20 mouse cellular contexts compared by ENCODE assay signal in genomic region chr4:58286368-58287090, GRCm38 (mm10). TPM values are rescaled to one million over a fixed set of nuclear protein-coding genes. Genes with fewer than 3 reads are reported as not detected.
DNase-seq lines count a peak whose midpoint lies in the region; ATAC-seq and TF ChIP-seq lines count a peak whose summit lies in the region.
"Had no signal": no experiment of that assay in that cellular context is flagged by ENCODE, and none has a peak within 500 bp of the region (broad histone marks: within the 10 kb centered on the region; RNA-seq: fewer than 3 reads in every experiment).

No protein-coding gene starts in this region.

- TF ChIP-seq EP300 in heart, postnatal 0 days (IDR thresholded peaks at IDR 0.05; ENCODE audit: low read depth): no peak

- no peak for TF ChIP-seq POLR2A in limb, embryonic 14.5 days (IDR thresholded peaks at IDR 0.05; ENCODE audit: borderline replicate concordance, extremely low read depth, insufficient read depth, insufficient read length)
- TF ChIP-seq POLR2A in thymus, adult 2 months (IDR thresholded peaks at IDR 0.05; ENCODE audit: control insufficient read depth, extremely low read depth, insufficient read depth, low read length, poor library complexity): no peak

- no peak overlapping the region for H3K9ac ChIP-seq in embryonic facial prominence, embryonic 13.5 days
- no peak overlapping the region for H3K9ac ChIP-seq in heart, postnatal 0 days (replicated peaks; ENCODE audit: low read depth, low read length)
- no peak overlapping the region for H3K9ac ChIP-seq in heart, embryonic 12.5 days
- H3K9ac ChIP-seq in limb, embryonic 14.5 days (ENCODE audit: low read depth, low read length, severe bottlenecking): no peak overlapping the region
- H3K9ac ChIP-seq: liver, embryonic 12.5 days; neural tube, embryonic 12.5 days had no signal

- 0 out of 2 replicates have a peak overlapping the region, but pooled peaks have one; percentile 12 for H3K27ac ChIP-seq in embryonic facial prominence, embryonic 13.5 days
- no peak overlapping the region for H3K27ac ChIP-seq in embryonic facial prominence, embryonic 10.5 days (replicated peaks)
- H3K27ac ChIP-seq in heart, postnatal 0 days (ENCODE audit: low read depth): no peak overlapping the region
- H3K27ac ChIP-seq in heart, embryonic 12.5 days (ENCODE audit: poor library complexity, severe bottlenecking): no peak overlapping the region
- H3K27ac ChIP-seq in limb, embryonic 14.5 days (replicated peaks; ENCODE audit: low read depth, low read length): no peak overlapping the region
- H3K27ac ChIP-seq in thymus, adult 2 months (ENCODE audit: control insufficient read depth, insufficient read depth, low read length): no peak overlapping the region
- H3K27ac ChIP-seq: hindbrain, postnatal 0 days; liver, embryonic 12.5 days; neural tube, embryonic 12.5 days had no signal

- no peak for DNase-seq in embryonic facial prominence, embryonic 10.5 days (ENCODE audit: low spot score)
- DNase-seq in heart, postnatal 0 days (ENCODE audit: low spot score): no peak
- DNase-seq in limb, embryonic 14.5 days (ENCODE audit: low spot score): peak; percentile 73
- no peak for DNase-seq in thymus, adult 2 months
- no peak for DNase-seq in ovary, postnatal 14 days (ENCODE audit: low spot score)
- DNase-seq: cerebellum, adult 18-20 months; heart, postnatal 4 days; kidney, postnatal 25 days; layer of hippocampus, adult 9-11 months; right cerebral cortex, postnatal 4 days had no signal

- H3K4me2 ChIP-seq in embryonic facial prominence, embryonic 13.5 days: peak overlapping the region; percentile 34
- H3K4me2 ChIP-seq in heart, postnatal 0 days (ENCODE audit: low read depth, low read length): peak overlapping the region; percentile 42
- H3K4me2 ChIP-seq in heart, embryonic 12.5 days: no peak overlapping the region
- peak overlapping the region; percentile 14; the same call in 1 of the 2 replicates for H3K4me2 ChIP-seq in limb, embryonic 14.5 days (replicated peaks; ENCODE audit: low read depth, low read length, severe bottlenecking)
- H3K4me2 ChIP-seq: liver, embryonic 12.5 days; neural tube, embryonic 12.5 days had no signal

- ATAC-seq in embryonic facial prominence, embryonic 13.5 days (ENCODE audit: insufficient number of reproducible peaks, insufficient read depth, low FRiP score, low TSS enrichment, low read depth): no peak
- no peak for ATAC-seq in heart, postnatal 0 days (ENCODE audit: insufficient read depth, low read depth)
- ATAC-seq in heart, embryonic 12.5 days (ENCODE audit: insufficient number of reproducible peaks, low FRiP score): no peak
- peak; percentile 38; the same call in 1 of the 2 replicates for ATAC-seq in limb, embryonic 14.5 days (ENCODE audit: low FRiP score, low read depth)
- ATAC-seq: forebrain, embryonic 14.5 days; hindbrain, postnatal 0 days; liver, embryonic 12.5 days; lung, postnatal 0 days had no signal

- no peaks in the 10 kb centered on the region for H3K79me2 ChIP-seq in C2C12 (ENCODE audit: control insufficient read depth, insufficient read depth)

- TF ChIP-seq CTCF in heart, postnatal 0 days (IDR thresholded peaks at IDR 0.05; ENCODE audit: low read depth): no peak
- no peak for TF ChIP-seq CTCF in C2C12 (IDR thresholded peaks at IDR 0.05; ENCODE audit: control insufficient read depth, insufficient read depth, insufficient read length)
- no peak for TF ChIP-seq CTCF in thymus, adult 2 months (IDR thresholded peaks at IDR 0.05; ENCODE audit: borderline replicate concordance, control insufficient read depth, extremely low read depth, insufficient read depth, low read length, poor library complexity)

- WGBS in embryonic facial prominence, embryonic 13.5 days: 28% methylated on average over 9 of the region's 9 CpGs
- WGBS in embryonic facial prominence, embryonic 10.5 days: 75% methylated on average over 9 of the region's 9 CpGs
- 46% methylated on average over 9 of the region's 9 CpGs for WGBS in heart, postnatal 0 days
- 60% methylated on average over 9 of the region's 9 CpGs for WGBS in heart, embryonic 12.5 days
- 29% methylated on average over 9 of the region's 9 CpGs for WGBS in limb, embryonic 14.5 days
- 75% methylated on average over 9 of the region's 9 CpGs for WGBS in thymus, adult 2 months

- no peak overlapping the region for H3K4me3 ChIP-seq in embryonic facial prominence, embryonic 13.5 days
- H3K4me3 ChIP-seq in embryonic facial prominence, embryonic 10.5 days: no peak overlapping the region
- peak overlapping the region; percentile 5; the same call in 1 of the 2 replicates for H3K4me3 ChIP-seq in heart, postnatal 0 days (ENCODE audit: low read depth, low read length)
- no peak overlapping the region for H3K4me3 ChIP-seq in heart, embryonic 12.5 days
- peak overlapping the region; percentile 16 for H3K4me3 ChIP-seq in C2C12 (ENCODE audit: insufficient read depth, poor library complexity, severe bottlenecking)
- H3K4me3 ChIP-seq in limb, embryonic 14.5 days (replicated peaks; ENCODE audit: low read length): 0 out of 2 replicates have a peak overlapping the region, but pooled peaks have one; percentile 1
- no peak overlapping the region for H3K4me3 ChIP-seq in thymus, adult 2 months (ENCODE audit: control insufficient read depth, insufficient read depth, low read length)
- H3K4me3 ChIP-seq: liver, embryonic 12.5 days; neural tube, embryonic 12.5 days had no signal

- no peaks in the 10 kb centered on the region for H3K36me3 ChIP-seq in embryonic facial prominence, embryonic 13.5 days
- H3K36me3 ChIP-seq in embryonic facial prominence, embryonic 10.5 days (replicated peaks): no peaks in the 10 kb centered on the region
- H3K36me3 ChIP-seq in heart, postnatal 0 days (replicated peaks; ENCODE audit: control insufficient read depth, insufficient read depth, low read length): no peaks in the 10 kb centered on the region
- H3K36me3 ChIP-seq in heart, embryonic 12.5 days: no peaks in the 10 kb centered on the region
- H3K36me3 ChIP-seq in C2C12 (ENCODE audit: control insufficient read depth, insufficient read depth): no peaks in the 10 kb centered on the region
- no peaks in the 10 kb centered on the region for H3K36me3 ChIP-seq in limb, embryonic 14.5 days (ENCODE audit: control insufficient read depth, insufficient read depth, low read length)
- H3K36me3 ChIP-seq in thymus, adult 2 months (ENCODE audit: control insufficient read depth, insufficient read depth, low read length): no peaks in the 10 kb centered on the region
- H3K36me3 ChIP-seq: liver, embryonic 12.5 days; neural tube, embryonic 12.5 days had no signal

- H3ac ChIP-seq in C2C12 (ENCODE audit: control insufficient read depth, insufficient read length, low read depth): peak overlapping the region; percentile 20

- H3K27me3 ChIP-seq in embryonic facial prominence, embryonic 13.5 days: no peaks in the 10 kb centered on the region
- no peaks in the 10 kb centered on the region for H3K27me3 ChIP-seq in embryonic facial prominence, embryonic 10.5 days (replicated peaks; ENCODE audit: low read depth, poor library complexity, severe bottlenecking)
- H3K27me3 ChIP-seq in heart, postnatal 0 days (ENCODE audit: control insufficient read depth, insufficient read depth, low read length): no peaks in the 10 kb centered on the region
- no peaks in the 10 kb centered on the region for H3K27me3 ChIP-seq in heart, embryonic 12.5 days (replicated peaks)
- H3K27me3 ChIP-seq in C2C12 (ENCODE audit: control insufficient read depth, insufficient read depth, insufficient read length): no peaks in the 10 kb centered on the region
- no peaks in the 10 kb centered on the region for H3K27me3 ChIP-seq in limb, embryonic 14.5 days (ENCODE audit: control insufficient read depth, insufficient read depth, low read length)
- H3K27me3 ChIP-seq in thymus, adult 2 months (ENCODE audit: control insufficient read depth, insufficient read depth, low read length): no peaks in the 10 kb centered on the region
- H3K27me3 ChIP-seq: liver, embryonic 12.5 days; neural tube, embryonic 12.5 days had no signal

- no peaks in the 10 kb centered on the region for H3K9me3 ChIP-seq in embryonic facial prominence, embryonic 13.5 days
- no peaks in the 10 kb centered on the region for H3K9me3 ChIP-seq in embryonic facial prominence, embryonic 10.5 days
- no peaks in the 10 kb centered on the region for H3K9me3 ChIP-seq in heart, postnatal 0 days (replicated peaks; ENCODE audit: control insufficient read depth, low read length)
- no peaks in the 10 kb centered on the region for H3K9me3 ChIP-seq in heart, embryonic 12.5 days (replicated peaks)
- H3K9me3 ChIP-seq in limb, embryonic 14.5 days (ENCODE audit: control insufficient read depth, low read length): no peaks in the 10 kb centered on the region
- H3K9me3 ChIP-seq: liver, embryonic 12.5 days; neural tube, embryonic 12.5 days had no signal

- peaks cover 8% of the 10 kb centered on the region; the same call in 1 of the 2 replicates for H3K4me1 ChIP-seq in embryonic facial prominence, embryonic 13.5 days
- H3K4me1 ChIP-seq in embryonic facial prominence, embryonic 10.5 days: no peaks in the 10 kb centered on the region
- no peaks in the 10 kb centered on the region for H3K4me1 ChIP-seq in heart, postnatal 0 days (ENCODE audit: control insufficient read depth, insufficient read depth)
- H3K4me1 ChIP-seq in heart, embryonic 12.5 days (replicated peaks): 0 out of 2 replicates have a peak, but pooled peaks cover 7% of the 10 kb centered on the region
- H3K4me1 ChIP-seq in limb, embryonic 14.5 days (ENCODE audit: control insufficient read depth, insufficient read depth, low read length): peaks cover 9% of the 10 kb centered on the region
- no peaks in the 10 kb centered on the region for H3K4me1 ChIP-seq in thymus, adult 2 months (replicated peaks; ENCODE audit: control insufficient read depth, insufficient read depth, low read length)
- H3K4me1 ChIP-seq: liver, embryonic 12.5 days; neural tube, embryonic 12.5 days had no signal

- no peaks in the 10 kb centered on the region for H3K79me3 ChIP-seq in C2C12 (ENCODE audit: low read depth)

TF ChIP-seq in C2C12, 6 proteins besides CTCF, POLR2A, EP300 and RAD21 (continues in another document):
- TF ChIP-seq MYOD1 (IDR thresholded peaks at IDR 0.05; ENCODE audit: control insufficient read depth, insufficient read length, low read depth) (peak; percentile 28), MYOG (IDR thresholded peaks at IDR 0.05; ENCODE audit: control insufficient read depth, extremely low read depth, insufficient read length) (no peak)

RNA-seq across cellular contexts. Expression of gene Musk, which starts 0.8 kb away (rescaled TPM):
- 1.3 and 1.5 TPM in 2 replicates for polyA plus RNA-seq in embryonic facial prominence, embryonic 13.5 days (2015; fragmentation: Nextera tagmentation; extraction: Ambion mirVana)
- polyA plus RNA-seq in embryonic facial prominence, embryonic 10.5 days (2016; fragmentation: Nextera tagmentation; extraction: Ambion mirVana): 0.08 and 0.22 TPM in 2 replicates
- 0.15 TPM in 1 of 2 replicates, not detected in the other for total RNA-seq in heart, postnatal 0 days (2014; rRNA removed; ENCODE audit: low replicate concordance)
- polyA plus RNA-seq in heart, postnatal 0 days (2015; fragmentation: Nextera tagmentation; extraction: Ambion mirVana): not detected in 2 replicates
- 0.06 TPM in 1 of 2 replicates, not detected in the other for polyA plus RNA-seq in heart, embryonic 12.5 days (2016; fragmentation: Nextera tagmentation; extraction: Ambion mirVana)
- 10.1 TPM for polyA plus RNA-seq in C2C12 (2012; fragmentation: generic; extraction: Trizol)
- polyA plus RNA-seq in limb, embryonic 14.5 days (2012; rRNA removed): 3.3 and 4.0 TPM in 2 replicates
- 8.5 and 9.7 TPM in 2 replicates for polyA plus RNA-seq in limb, embryonic 14.5 days (2014; fragmentation: Nextera tagmentation; extraction: Ambion mirVana)
- polyA plus RNA-seq in thymus, adult 2 months (2012; rRNA removed): 0.39 and 0.45 TPM in 2 replicates
- total RNA-seq: common myeloid progenitor, adult 5-6 weeks; megakaryocyte-erythroid progenitor cell, adult 5-6 weeks had no signal
- polyA plus RNA-seq: forebrain, embryonic 14.5 days; lung, postnatal 0 days had no signal

Comparison
In these comparisons a context has a peak if more than half of its experiments do, and no peak if none do; other contexts are left out.
1. H3K4me3 ChIP-seq: peak in heart, postnatal 0 days (single experiment), C2C12 (single experiment) and limb, embryonic 14.5 days (single experiment); none in embryonic facial prominence, embryonic 13.5 days (single experiment), embryonic facial prominence, embryonic 10.5 days (single experiment), heart, embryonic 12.5 days (single experiment) and thymus, adult 2 months (single experiment).